Mouse (Mus musculus) lung, adult 2 months (tissue): ENCODE results near the gene Catsperz.

Experiments used
- CTCF ChIP-seq: fragments of 200-500 bp; IDR thresholded peaks from 2 replicates; pipeline ENCODE4 v1.5.1; 2011; ENCODE audit warnings: mild to moderate bottlenecking, low read length, control low read depth; ENCODE audit not compliant: insufficient read depth
- POLR2A ChIP-seq: fragments of 200-500 bp; IDR thresholded peaks from 2 replicates; pipeline ENCODE4 v1.6.1; 2011; ENCODE audit warnings: low read depth, mild to moderate bottlenecking, control low read depth, low read length, borderline replicate concordance; ENCODE audit errors: extremely low read depth

GRCm38 (mm10) chr19:6904846-6905245 is 20.3 kb downstream of the Catsperz start:
- TF ChIP-seq POLR2A (no peak), CTCF (no peak)
